ENCODE assay signal across 7 mouse cellular contexts in genomic region chr8:12385686-12386488, GRCm38 (mm10). TPM values are rescaled to one million over a fixed set of nuclear protein-coding genes. Genes with fewer than 3 reads are reported as not detected.
DNase-seq lines count a peak whose midpoint lies in the region; ATAC-seq and TF ChIP-seq lines count a peak whose summit lies in the region.

No protein-coding gene starts in this region.

- H3K4me2 ChIP-seq in forebrain, postnatal 0 days (ENCODE audit: low read depth), result peak overlapping the region; percentile 78
- H3K4me2 ChIP-seq in liver, embryonic 15.5 days, result peak overlapping the region; percentile 47

- H3K36me3 ChIP-seq in testis, adult 2 months (ENCODE audit: control insufficient read depth, insufficient read depth, low read length), result no peaks in the 10 kb centered on the region
- H3K36me3 ChIP-seq in forebrain, postnatal 0 days (ENCODE audit: insufficient read depth), result no peaks in the 10 kb centered on the region
- no peaks in the 10 kb centered on the region for H3K36me3 ChIP-seq in liver, embryonic 15.5 days (replicated peaks)

- no peak for TF ChIP-seq POLR2A in testis, adult 2 months (IDR thresholded peaks at IDR 0.05; ENCODE audit: control insufficient read depth, low read depth, low read length)

- H3K9ac ChIP-seq in forebrain, postnatal 0 days, result peak overlapping the region; percentile 65
- H3K9ac ChIP-seq in liver, embryonic 15.5 days, result no peak overlapping the region

- no peaks in the 10 kb centered on the region for H3K9me3 ChIP-seq in forebrain, postnatal 0 days (ENCODE audit: low read length)
- no peaks in the 10 kb centered on the region for H3K9me3 ChIP-seq in liver, embryonic 15.5 days (replicated peaks)

- H3K27ac ChIP-seq in testis, adult 2 months (ENCODE audit: control insufficient read depth, insufficient read depth, low read depth, low read length), result no peak overlapping the region
- H3K27ac ChIP-seq in forebrain, postnatal 0 days (ENCODE audit: low read depth, low read length), result peak overlapping the region; percentile 88
- H3K27ac ChIP-seq in liver, embryonic 15.5 days (replicated peaks), result no peak overlapping the region

- H3K4me3 ChIP-seq in testis, adult 2 months (ENCODE audit: control insufficient read depth, low read depth, low read length), result peak overlapping the region; percentile 15
- H3K4me3 ChIP-seq in forebrain, postnatal 0 days (ENCODE audit: low read depth, low read length), result peak overlapping the region; percentile 46
- H3K4me3 ChIP-seq in liver, embryonic 15.5 days (replicated peaks), result no peak overlapping the region

- peaks cover 25% of the 10 kb centered on the region for H3K4me1 ChIP-seq in testis, adult 2 months (ENCODE audit: control insufficient read depth, insufficient read depth, low read length)
- H3K4me1 ChIP-seq in forebrain, postnatal 0 days (ENCODE audit: insufficient read depth), result peaks cover 7% of the 10 kb centered on the region; the same call in 1 of the 2 replicates
- 0 out of 2 replicates have a peak, but pooled peaks cover 5% of the 10 kb centered on the region for H3K4me1 ChIP-seq in liver, embryonic 15.5 days (replicated peaks)

- 2% methylated on average over 74 of the region's 74 CpGs for WGBS in forebrain, postnatal 0 days
- 1% methylated on average over 74 of the region's 74 CpGs for WGBS in liver, embryonic 15.5 days (ENCODE audit: insufficient replicate concordance)

- no peak for TF ChIP-seq CTCF in testis, adult 2 months (IDR thresholded peaks at IDR 0.05; ENCODE audit: control insufficient read depth, insufficient read depth, insufficient replicate concordance, low read depth, low read length)
- TF ChIP-seq CTCF in forebrain, postnatal 0 days (IDR thresholded peaks at IDR 0.05; ENCODE audit: low read depth), result no peak

- H3K27me3 ChIP-seq in testis, adult 2 months (ENCODE audit: control insufficient read depth, insufficient read depth, low read length), result peaks cover 17% of the 10 kb centered on the region
- peaks cover 34% of the 10 kb centered on the region for H3K27me3 ChIP-seq in forebrain, postnatal 0 days (ENCODE audit: insufficient read depth, low read length)
- peaks cover 100% of the 10 kb centered on the region for H3K27me3 ChIP-seq in liver, embryonic 15.5 days

- ATAC-seq in forebrain, postnatal 0 days, result peak; percentile 38
- ATAC-seq in liver, embryonic 15.5 days (ENCODE audit: insufficient read depth), result no peak

- DNase-seq in testis, postnatal 14 days (ENCODE audit: low spot score), result no peak
- DNase-seq in forebrain, postnatal 0 days, result peak; percentile 52
- no peak for DNase-seq in c-Kit-positive CD71-positive TER-119-positive erythroid progenitor cells, embryonic 14.5 days (ENCODE audit: low spot score)
- no peak for DNase-seq in adrenal gland, postnatal 14 days
- no peak for DNase-seq in ovary, postnatal 10 days (ENCODE audit: low spot score)

RNA-seq across cellular contexts. Expression of gene Sox1, which starts 9.2 kb away (rescaled TPM):
- 0.91 and 1.6 TPM in 2 replicates for polyA plus RNA-seq in testis, adult 2 months (2012; rRNA removed)
- 22.5 and 36.5 TPM in 2 replicates for total RNA-seq in forebrain, postnatal 0 days (2014; rRNA removed)
- polyA plus RNA-seq in forebrain, postnatal 0 days (2015; fragmentation: Nextera tagmentation; extraction: Ambion mirVana), result 2.6 and 4.3 TPM in 2 replicates
- polyA plus RNA-seq in liver, embryonic 15.5 days (2015; fragmentation: Nextera tagmentation; extraction: Ambion mirVana), result not detected in 2 replicates
- not detected in 2 replicates for total RNA-seq in adrenal gland, postnatal 14 days (2021)
